Mouse (Mus musculus) lung, postnatal 10 days (tissue): ENCODE data around the gene U2af2.

Experiments
- DNase-seq: peaks from one replicate; pipeline ENCODE4 v3.0.0; 2021

U2af2 gene

GRCm38 (mm10) chr7:5125549-5126406 lies 63.8 kb downstream of the U2af2 start, which contains the start of gene Rasl2-9:
TSS of gene Rasl2-9 (minus strand) at chr7:5125950.
- DNase-seq = peak; percentile 81
